Mouse (Mus musculus): ENCODE measurements around the gene Spp2. TPM values are rescaled to one million over a fixed set of nuclear protein-coding genes. Genes with fewer than 3 reads are reported as not detected.

Spp2 gene
- polyA plus RNA-seq, 1 experiment from 2014 or later: 0.40 TPM

DNA sequence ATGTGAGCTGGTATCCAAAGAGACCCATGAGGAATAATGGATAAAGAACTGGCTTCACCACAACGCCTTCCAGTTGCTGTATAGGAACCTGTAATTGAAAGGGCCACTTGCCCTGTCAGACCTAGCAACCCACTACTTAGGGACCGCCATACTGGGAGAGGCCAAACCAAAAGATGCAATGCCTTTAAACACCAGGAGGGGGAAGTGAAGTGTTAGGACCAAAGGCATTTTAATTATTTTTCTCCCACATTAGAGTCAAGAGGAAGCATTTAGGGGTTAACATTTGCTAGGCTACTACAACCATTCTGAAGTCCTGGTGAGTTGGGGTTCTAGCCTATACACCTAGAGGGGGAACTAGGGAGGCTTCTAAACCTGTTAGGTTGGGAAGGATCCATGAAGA lies 67.1 kb downstream of the Spp2 start:
- no peak overlapping the region for H3K9ac ChIP-seq (replicated peaks)
- H3K9me3 ChIP-seq: no peaks in the 10 kb centered on the region
- 0 out of 2 replicates have a peak, but pooled peaks cover 2% of the 10 kb centered on the region for H3K27me3 ChIP-seq
- H3K4me2 ChIP-seq (replicated peaks): no peak overlapping the region
- 68% methylated on average over 2 of the region's 2 CpGs for WGBS
- no peak overlapping the region for H3K4me3 ChIP-seq (replicated peaks)
- H3K36me3 ChIP-seq: no peaks in the 10 kb centered on the region
- peaks cover 18% of the 10 kb centered on the region for H3K4me1 ChIP-seq (replicated peaks)
- no peak for ATAC-seq
- H3K27ac ChIP-seq: no peak overlapping the region

DNA sequence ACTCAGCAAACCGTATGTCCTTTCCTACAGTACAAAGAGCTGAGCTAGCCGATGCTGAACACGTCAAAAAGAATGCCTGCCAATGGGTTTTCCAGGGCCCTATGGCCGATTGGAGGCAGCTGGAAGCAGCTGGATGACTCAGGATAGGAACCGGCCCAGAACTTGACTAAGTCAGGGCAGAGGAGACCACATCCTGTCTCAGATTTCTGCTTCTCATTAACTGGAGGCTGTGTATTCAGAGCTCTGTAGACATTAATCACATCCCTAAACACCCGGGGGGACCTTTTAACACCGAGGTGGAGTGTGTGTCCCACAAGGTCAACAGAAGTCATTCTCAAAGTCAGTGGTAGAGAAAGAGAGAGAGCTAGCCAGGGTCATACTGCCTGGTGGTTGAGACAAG lies 67.8 kb downstream of the Spp2 start:
- no peak overlapping the region for H3K27ac ChIP-seq
- no peak for ATAC-seq
- H3K9ac ChIP-seq (replicated peaks): no peak overlapping the region
- 0 out of 2 replicates have a peak, but pooled peaks cover 2% of the 10 kb centered on the region for H3K27me3 ChIP-seq
- H3K9me3 ChIP-seq: no peaks in the 10 kb centered on the region
- 75% methylated on average over 7 of the region's 7 CpGs for whole genome bisulfite sequencing
- peaks cover 18% of the 10 kb centered on the region for H3K4me1 ChIP-seq (replicated peaks)
- no peaks in the 10 kb centered on the region for H3K36me3 ChIP-seq
- no peak overlapping the region for H3K4me2 ChIP-seq (replicated peaks)
- no peak overlapping the region for H3K4me3 ChIP-seq (replicated peaks)

DNA sequence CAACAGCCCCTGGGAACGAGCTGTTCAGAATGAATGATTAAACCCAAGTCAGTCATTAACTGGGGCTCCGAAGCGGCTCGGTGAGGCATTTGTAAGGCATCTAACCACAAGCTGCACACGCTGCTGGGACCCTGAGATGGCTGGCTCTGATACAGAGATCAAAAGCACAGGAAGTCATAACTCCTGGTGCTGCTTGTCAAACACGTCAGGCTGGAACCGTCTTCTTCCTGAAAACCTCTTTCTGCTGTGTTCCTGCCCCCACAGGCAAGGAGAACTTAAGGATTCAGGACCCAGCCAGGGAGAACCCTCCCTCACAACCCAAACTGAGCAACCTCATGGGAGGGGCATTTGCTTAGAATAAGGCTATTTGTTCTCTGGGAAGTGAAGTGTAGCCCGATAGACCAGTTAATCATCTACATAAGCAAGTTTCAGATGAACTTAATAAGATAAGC lies 68.8 kb downstream of the Spp2 start:
- no peaks in the 10 kb centered on the region for H3K9me3 ChIP-seq
- peaks cover 18% of the 10 kb centered on the region for H3K4me1 ChIP-seq (replicated peaks)
- no peak overlapping the region for H3K9ac ChIP-seq (replicated peaks)
- no peak overlapping the region for H3K4me2 ChIP-seq (replicated peaks)
- H3K27me3 ChIP-seq: 0 out of 2 replicates have a peak, but pooled peaks cover 2% of the 10 kb centered on the region
- H3K27ac ChIP-seq: no peak overlapping the region
- no peak for ATAC-seq
- no peaks in the 10 kb centered on the region for H3K36me3 ChIP-seq
- 56% methylated on average over 8 of the region's 8 CpGs for WGBS
- H3K4me3 ChIP-seq (replicated peaks): no peak overlapping the region

Other genes with a start within 250 kb of the Spp2 start
- not detected in 2 replicates for gene Ugt1a5, start 240.9 kb upstream of the Spp2 start, polyA plus RNA-seq (2015; fragmentation: Nextera tagmentation; extraction: Ambion mirVana)
- gene Ugt1a2, start 206.4 kb upstream of the Spp2 start, polyA plus RNA-seq (2015; fragmentation: Nextera tagmentation; extraction: Ambion mirVana): 0.09 TPM in 1 of 2 replicates, not detected in the other
- gene Dnajb3, start 201.2 kb upstream of the Spp2 start, polyA plus RNA-seq (2015; fragmentation: Nextera tagmentation; extraction: Ambion mirVana): 13.9 and 16.2 TPM in 2 replicates
- gene Ugt1a1, start 195.0 kb upstream of the Spp2 start, polyA plus RNA-seq (2015; fragmentation: Nextera tagmentation; extraction: Ambion mirVana): not detected in 2 replicates
- gene Mroh2a, start 180.0 kb upstream of the Spp2 start, polyA plus RNA-seq (2015; fragmentation: Nextera tagmentation; extraction: Ambion mirVana): 0.68 and 1.0 TPM in 2 replicates
- 107 and 110 TPM in 2 replicates for gene Hjurp, start 129.3 kb upstream of the Spp2 start, polyA plus RNA-seq (2015; fragmentation: Nextera tagmentation; extraction: Ambion mirVana)
- gene Trpm8, start 129.3 kb upstream of the Spp2 start, polyA plus RNA-seq (2015; fragmentation: Nextera tagmentation; extraction: Ambion mirVana): 0.04 TPM in 1 of 2 replicates, not detected in the other
- gene Glrp1, start 103.1 kb downstream of the Spp2 start, polyA plus RNA-seq (2015; fragmentation: Nextera tagmentation; extraction: Ambion mirVana): not detected in 2 replicates